Mouse (Mus musculus): Measurements from ENCODE around the gene Fpgt.

The Fpgt gene

DNA sequence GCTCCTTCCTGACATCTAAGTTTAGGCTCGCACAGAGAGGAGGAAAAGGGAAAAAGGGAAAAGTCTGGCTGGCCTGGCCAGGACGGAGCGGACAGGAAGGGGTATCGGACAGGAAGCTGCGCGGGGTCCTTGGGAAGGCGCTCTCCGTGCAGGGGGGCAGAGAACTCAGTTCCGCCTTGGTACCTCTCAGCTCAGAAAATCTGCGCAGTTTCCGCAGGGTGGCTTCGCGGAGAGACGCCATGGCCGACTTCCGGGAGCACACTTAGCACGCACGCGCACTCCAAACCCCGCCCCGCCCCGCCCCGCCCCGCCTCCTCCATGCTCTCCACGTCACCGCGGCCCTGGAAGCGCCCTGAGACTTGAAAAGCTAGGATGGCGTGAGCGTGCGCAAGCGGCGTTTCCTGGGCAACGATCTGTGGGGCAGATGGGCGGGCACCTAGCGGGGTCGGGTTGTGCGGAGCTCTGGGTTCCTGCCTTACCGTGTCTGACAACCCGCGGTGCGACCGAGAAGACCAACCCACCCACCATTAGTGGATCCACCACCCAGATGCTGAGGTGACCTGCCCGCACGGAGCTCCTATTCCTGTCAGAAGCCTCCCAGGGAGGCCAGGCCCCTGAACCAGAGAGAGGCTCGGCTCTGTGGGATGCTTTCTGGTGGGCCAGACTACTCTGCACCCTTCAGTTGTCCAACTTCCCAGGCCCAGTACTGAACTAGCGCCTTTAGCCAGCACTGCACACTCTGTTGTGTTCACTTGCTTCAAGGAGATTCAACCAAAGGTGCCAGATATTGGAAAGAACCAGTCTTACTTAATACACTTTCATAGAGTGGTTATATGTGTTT is at the start of gene Fpgt, which contains the start of gene Lrriq3:
TSS of gene Fpgt (minus strand) at position 288 of the 841 bp plus-strand sequence.
TSS of gene Lrriq3 (plus strand) at position 319 of the 841 bp plus-strand sequence.
- peak; percentile 89 for DNase-seq

DNA sequence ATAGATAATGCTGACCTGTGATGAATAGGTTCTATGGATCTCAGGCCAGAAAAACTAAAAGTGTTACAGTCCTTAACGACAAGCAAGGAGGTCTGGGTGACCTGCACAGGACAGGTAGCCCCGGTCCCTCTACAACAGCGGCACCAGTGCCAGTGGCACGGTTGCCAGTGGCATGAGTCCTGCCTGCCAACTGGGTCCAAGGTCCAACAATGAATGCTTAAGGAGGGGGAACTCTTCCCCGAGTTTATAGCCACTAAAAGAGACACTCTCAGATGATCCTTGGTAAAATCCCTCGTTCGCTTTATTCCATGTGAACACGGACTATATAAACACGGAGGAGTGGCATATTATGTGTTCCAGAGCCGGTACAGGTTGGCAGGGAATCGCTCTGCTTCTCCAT is 47.8 kb upstream of the Fpgt start:
- DNase-seq: peak; percentile 7

DNA sequence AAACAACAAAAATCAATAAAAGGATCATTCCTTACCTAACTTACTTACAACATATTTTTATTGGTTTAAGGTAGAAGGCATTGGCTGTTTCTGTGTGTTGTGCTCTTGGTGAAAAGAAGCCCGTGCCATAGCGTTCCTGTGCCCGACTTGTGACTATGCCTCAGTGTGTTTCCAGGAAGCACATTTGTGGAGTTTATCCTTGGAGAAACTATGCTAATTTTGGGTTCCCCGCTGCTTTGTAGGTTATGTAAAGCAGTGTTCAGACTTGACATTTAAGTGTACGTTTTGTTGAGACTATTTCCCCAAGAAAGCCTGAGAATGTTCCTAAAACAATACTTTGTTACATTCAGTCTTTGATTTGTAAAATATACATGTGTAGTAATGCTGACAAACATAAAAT is 44.5 kb upstream of the Fpgt start:
- DNase-seq: no peak

DNA sequence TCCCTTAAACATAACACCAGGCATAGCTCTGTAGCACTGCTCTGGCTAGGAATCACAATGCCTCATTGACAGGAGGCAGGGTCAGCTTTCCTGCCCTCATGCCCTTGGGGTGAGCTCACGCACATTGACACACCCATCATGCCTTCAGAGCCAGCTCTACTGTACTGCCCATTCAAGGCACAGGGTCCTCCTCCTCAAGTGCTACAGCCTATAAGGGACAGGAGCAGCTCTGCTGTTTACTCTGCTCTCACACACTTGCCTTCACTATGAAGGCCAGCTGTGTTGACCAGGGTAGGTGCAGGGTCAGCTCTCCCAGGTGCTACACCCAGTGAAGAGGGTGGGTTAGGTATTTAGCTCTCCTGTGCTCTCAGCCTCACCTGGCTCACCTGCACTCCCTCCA is 12.8 kb upstream of the Fpgt start:
- no peak for DNase-seq

DNA sequence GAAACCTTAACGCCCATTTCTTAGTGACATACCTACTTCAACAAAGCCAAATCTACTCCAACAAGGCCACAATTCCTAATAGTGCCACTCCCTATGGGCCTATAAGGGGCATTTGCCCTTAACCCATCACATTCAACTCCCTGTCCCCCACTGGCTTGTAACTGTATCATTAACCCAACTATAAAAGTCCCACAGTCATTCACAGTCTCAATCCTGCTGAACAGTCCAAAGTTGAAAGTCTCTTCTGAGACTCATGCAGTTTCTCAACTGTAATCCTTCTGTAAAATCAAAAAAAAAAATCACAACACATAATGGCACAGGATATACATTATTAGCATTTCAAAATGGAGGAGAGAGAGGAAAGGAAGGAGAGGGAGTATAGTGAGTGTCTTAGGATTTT is 6.1 kb upstream of the Fpgt start:
- DNase-seq: no peak

DNA sequence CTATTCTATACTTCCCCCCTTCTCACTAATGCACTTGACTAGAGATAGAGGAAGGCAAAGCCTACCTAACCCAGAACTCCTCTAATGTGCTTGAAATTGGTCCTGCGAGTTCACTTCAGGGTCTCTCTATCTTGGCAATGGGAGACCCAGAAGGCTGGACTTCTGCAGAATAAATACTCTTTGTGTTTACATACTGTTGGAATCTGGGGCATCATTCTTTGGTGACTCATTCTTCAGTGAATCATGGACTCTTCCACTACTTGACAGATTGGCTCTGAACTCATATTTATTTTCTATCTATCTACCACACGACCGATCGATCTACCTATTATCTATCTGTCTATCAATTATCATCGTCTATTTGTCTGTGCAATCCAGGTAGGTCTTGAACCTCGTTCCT is 1.1 kb downstream of the Fpgt start:
- DNase-seq: no peak

DNA sequence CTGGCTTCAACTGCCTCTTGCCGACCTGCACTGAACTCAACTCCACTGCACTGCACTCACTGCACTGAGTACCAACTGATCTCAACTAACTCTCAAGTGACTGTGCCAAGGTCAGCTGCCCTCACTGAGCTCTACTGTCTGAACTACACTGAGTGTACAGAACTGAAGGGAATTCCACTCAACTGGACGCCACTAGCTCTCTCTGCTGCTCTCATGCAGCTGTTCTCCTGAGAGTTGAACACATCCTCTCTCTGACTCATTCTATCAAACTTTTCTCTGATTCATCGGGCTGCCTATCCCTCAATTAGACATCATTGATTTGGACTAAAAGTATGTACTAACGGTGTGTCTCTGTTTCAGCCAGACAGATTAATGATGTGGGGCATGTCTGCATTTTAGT is 15.3 kb downstream of the Fpgt start:
- DNase-seq: no peak

DNA sequence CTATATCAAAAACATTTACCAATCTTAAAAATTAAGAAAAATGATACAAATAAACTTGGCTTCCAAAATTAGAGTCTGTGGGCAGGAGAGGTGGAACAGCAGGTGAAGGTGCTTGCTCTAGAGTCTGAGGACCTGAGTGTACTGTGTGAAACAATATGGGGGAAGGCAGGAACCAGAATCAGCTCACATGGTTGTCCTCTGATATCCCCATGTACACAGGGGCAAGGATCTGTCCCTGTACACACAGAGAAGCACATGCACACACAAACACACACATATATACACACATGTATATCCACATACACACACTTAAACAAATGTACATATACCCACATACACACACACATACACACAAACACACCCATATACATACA is 33.8 kb downstream of the Fpgt start:
- DNase-seq: no peak

DNA sequence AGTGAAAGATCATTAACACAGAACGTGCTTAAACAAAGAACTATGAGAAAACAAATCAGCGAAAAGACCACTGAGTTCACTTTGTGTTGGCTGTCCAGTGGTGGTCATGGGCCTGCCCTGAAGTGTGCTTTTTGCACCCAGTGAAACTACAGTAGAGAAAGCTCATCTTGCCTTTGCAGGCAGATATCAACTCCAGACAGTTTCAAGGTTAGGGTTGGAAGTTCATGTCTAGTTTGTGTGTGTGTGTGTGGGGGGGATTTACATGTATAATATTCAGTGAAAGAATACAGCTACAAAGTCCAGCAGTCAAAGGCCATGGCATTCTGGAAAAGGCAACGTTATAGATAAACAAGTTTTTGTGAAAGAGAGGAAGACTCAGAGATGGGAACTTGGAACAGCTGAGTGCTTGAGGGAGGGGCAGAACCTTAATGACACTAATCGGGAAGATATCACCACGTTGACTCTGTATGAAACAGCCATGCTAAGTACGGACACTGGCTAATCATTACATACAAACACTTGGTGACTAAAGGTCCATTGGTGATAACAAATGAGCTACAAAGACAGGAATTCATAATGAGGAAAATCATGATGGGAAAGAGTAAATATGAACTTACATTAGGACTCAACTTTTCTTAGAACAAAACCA is 34.3 kb downstream of the Fpgt start:
- no peak for DNase-seq

DNA sequence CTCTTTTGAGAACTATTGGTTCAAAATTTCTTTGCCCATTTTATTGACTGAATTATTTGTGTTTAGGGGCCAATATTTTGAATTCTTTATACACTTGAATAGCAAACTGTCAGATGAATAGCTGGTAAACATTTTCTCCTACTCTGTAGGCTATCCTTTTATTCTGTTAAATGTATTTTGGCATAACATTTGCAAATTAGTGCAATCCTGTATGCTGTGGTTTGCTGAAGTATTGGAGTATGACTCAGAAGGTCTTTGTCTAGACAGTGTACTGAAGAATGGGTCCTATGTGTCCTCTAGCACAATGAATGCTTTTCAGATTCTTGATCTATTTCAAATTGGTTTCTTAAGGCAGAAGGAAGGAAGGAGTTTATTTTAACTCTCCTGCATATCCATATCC is 35.6 kb downstream of the Fpgt start:
- DNase-seq: no peak

DNA sequence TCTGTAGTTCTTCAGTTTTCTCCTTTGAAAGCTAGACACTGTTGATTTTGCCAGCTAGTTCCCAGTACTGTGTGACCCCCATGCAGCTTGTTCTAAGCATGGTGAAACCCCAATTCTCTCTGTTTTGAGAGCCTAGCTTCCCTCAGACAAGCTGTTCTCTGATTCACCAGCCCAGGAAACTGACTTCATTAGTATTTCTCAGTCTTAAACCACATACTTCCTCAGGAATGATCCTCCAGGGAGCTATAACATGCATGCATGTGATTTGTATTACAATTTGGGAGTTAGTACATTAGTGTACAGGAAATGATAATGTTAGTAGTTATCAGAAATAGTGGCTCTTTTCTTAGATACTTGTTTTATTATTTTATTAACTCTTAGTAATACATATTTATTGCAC is 36.6 kb downstream of the Fpgt start:
- DNase-seq: no peak

DNA sequence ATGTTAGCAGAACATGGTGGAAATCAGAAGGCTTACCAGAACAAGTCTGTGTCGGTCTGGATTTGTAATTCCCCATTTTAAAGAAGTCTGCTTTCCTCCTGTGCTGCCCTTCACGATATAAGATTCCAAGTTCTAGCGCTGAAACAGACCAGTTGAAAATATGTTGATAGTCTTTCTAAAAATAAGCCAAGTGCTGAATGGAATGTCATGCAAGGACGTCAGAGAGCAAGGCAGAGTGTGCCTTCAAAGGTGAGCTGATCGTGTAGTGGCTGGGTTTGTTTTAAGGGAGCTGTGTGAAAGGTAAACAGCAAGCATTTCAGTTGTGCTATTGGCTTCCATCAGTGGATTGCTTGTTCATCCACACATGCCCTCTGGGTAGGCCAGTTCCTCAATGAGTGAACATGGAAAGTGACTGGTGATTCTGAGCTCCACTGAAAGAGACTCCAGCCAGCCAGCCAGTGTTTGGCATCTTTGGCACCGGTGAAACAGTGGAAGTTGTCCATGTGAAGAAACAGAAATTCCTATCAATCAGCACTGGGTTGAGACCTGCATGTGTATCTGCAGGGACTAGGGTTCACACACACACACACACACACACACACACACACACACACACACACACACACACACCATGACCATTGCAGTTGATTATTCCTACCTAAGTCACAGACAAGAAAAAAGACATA is 37.8 kb downstream of the Fpgt start, which contains the start of gene Tnni3k:
TSS of gene Tnni3k (minus strand) at position 177 of the 686 bp plus-strand sequence.
- DNase-seq: no peak

DNA sequence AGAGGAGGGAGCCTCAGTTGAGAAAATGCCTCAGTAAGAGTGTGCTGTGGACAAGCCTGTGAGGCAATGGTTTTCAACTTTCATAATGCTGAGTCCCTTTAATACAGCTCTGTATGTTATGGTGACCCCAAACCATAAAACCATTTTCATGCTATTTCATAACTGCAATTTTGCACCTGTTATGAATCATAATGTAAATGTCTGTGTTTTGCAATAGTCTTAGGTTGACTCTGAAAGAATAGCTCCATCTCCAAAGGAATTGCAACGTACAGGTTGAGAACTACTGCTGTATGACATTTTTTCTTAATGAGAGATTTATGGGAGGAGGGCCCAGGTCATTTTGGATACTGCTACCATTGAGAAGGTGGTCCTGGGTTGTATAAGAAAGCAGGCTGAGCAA is 40.0 kb downstream of the Fpgt start:
- DNase-seq: no peak

DNA sequence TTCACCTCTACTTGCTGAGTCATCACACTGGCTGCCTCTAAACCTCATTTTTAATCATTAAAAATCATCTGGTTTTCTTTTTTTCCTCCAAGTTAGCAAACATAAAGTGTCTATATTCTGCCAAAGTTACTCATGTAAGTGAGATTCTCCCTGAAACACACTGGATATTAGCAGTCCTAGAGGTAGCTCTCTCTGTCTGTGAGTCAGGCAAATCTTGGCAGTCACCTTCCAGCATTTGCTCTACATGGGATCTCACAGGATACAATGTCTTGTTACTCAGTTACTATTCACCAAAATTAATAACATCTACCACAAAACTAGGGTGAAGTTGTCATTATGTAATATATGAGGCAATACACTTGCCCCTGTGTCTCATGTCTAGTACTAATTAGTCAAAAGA is 41.2 kb downstream of the Fpgt start:
- no peak for DNase-seq

DNA sequence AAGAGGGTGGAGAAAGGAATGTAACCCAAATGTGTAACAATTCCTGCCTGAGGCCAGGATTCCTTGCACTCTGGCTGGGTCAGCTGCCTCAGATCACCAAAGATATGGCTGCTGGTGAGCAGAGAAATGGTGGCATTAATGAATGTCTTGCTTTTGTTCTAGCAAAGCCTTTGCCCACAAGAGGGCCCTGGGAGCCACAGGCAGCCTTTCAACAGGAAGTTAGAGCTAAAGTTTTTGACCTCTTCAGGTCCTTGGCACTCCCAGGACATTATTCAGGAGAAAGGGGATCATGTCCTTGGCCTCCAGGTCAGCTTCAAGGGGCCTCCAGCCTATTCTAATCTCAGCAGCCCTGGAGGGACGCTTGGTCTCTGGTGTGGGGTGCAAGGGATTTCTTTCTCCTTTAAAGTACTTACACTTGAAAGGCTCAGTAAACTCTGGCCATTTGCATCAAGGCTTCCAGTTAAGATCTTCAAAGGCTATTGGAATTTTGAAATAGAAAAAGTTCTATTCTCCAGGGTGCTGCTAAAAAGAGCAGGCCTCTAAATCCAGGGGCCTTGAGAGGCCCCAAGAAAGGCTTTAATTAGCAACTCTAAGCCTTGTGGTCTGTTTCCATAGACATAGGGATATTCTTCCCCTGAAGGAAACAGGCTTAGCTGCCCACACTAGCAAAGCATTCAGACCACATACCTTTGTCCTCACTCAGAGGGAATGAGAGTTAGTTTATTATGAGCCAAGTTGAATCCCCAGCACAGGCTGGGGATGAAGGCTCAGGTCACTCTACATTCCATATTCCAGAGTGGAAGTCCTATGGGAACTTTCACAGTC is 54.0 kb downstream of the Fpgt start:
- no peak for DNase-seq
